12 mouse cellular contexts compared by ENCODE assay signal in the genomic region with DNA sequence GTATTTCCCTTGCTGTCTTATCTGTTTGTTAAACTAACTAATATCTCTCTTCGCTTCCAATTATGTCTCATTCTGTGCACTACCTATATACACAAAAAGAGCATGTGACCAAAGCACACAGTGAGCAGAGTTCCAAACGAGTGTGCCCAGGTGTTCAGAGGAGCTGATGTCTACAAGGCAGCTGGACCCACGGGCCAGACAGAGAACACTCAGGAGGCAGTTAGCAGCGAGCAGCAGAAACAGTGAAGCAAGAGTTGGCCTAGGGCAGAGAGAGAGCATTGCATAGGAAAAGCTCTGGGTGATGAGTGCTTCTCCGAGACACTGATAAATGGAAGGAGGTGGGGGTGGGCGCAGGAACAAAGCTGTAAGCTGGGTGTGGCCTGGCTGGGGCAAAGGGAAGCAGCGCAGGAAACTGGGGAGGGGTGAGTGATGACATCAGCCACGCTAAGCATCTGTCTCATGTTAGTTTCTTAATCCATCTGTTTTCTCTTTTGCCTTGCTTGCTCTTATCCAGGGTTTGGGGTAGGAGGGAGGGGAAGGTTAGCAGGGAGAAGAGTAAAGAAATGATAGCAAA.
A peak's percentile ranks its signal among the peaks of the same experiment; 100 is the strongest.
DNase-seq lines count a peak whose midpoint lies in the region; ATAC-seq and TF ChIP-seq lines count a peak whose summit lies in the region.
"Had no signal": no experiment of that assay in that cellular context is flagged by ENCODE, and none has a peak within 500 bp of the region (broad histone marks: within the 10 kb centered on the region; RNA-seq: fewer than 3 reads in every experiment).

No protein-coding gene starts in this region.

- no peak overlapping the region for H3K9ac ChIP-seq in heart, embryonic 13.5 days
- H3K9ac ChIP-seq in embryonic facial prominence, embryonic 14.5 days (ENCODE audit: low read depth, low read length), result no peak overlapping the region
- H3K9ac ChIP-seq: limb, embryonic 15.5 days; stomach, embryonic 15.5 days had no signal

- intact Hi-C loops in heart, postnatal 25 days (cut with DNase I), result loop anchor here (2.0 kb wide), 1 partner anchor 102 kb away; no protein-coding TSS in a partner anchor
- intact Hi-C loops in left cerebral cortex, adult 2 months (cut with DNase I), result loop anchor here (1.0 kb wide), 1 partner anchor 102 kb away; no protein-coding TSS in a partner anchor
- intact Hi-C loops in gastrocnemius, adult 2 months (cut with DNase I), result loop anchor here (2.0 to 5.0 kb wide), 2 partner anchors 102 to 153 kb away; no protein-coding TSS in a partner anchor

- 0 out of 2 replicates have a peak, but pooled peaks cover 5% of the 10 kb centered on the region for H3K36me3 ChIP-seq in heart, embryonic 13.5 days
- 0 out of 2 replicates have a peak, but pooled peaks cover 10% of the 10 kb centered on the region for H3K36me3 ChIP-seq in embryonic facial prominence, embryonic 14.5 days (ENCODE audit: control insufficient read depth, insufficient read depth, low read length)
- H3K36me3 ChIP-seq: stomach, embryonic 15.5 days had no signal

- H3K4me2 ChIP-seq in heart, embryonic 13.5 days, result peak overlapping the region; percentile 7; the same call in 1 of the 2 replicates
- no peak overlapping the region; the same call in 1 of the 2 replicates for H3K4me2 ChIP-seq in embryonic facial prominence, embryonic 14.5 days (ENCODE audit: low read depth, low read length)
- H3K4me2 ChIP-seq: limb, embryonic 15.5 days; stomach, embryonic 15.5 days had no signal

- TF ChIP-seq CTCF in left cerebral cortex, adult 2 months (IDR thresholded peaks at IDR 0.05), result no peak
- no peak for TF ChIP-seq CTCF in gastrocnemius, adult 2 months (IDR thresholded peaks at IDR 0.05)

- H3K4me1 ChIP-seq in heart, embryonic 13.5 days, result peaks cover 23% of the 10 kb centered on the region
- peaks cover 9% of the 10 kb centered on the region; the same call in 1 of the 2 replicates for H3K4me1 ChIP-seq in embryonic facial prominence, embryonic 14.5 days (ENCODE audit: control insufficient read depth, insufficient read depth, low read length)

- DNase-seq in heart, postnatal 25 days (ENCODE audit: low spot score), result no peak
- peak; percentile 13 for DNase-seq in CD4-positive, CD25-positive, alpha-beta regulatory T cell, adult 2 months (ENCODE audit: low read depth, low spot score)
- peak; percentile 65 for DNase-seq in embryonic facial prominence, embryonic 14.5 days (ENCODE audit: low spot score)
- peak; percentile 51 to 66 for DNase-seq in lung, postnatal 4 days
- no peak for DNase-seq in left cerebral cortex, adult 2 months (ENCODE audit: extremely low spot score in 1 of 2, low spot score in 2 of 2)
- no peak for DNase-seq in cerebellum, adult 11 months
- no peak for DNase-seq in gastrocnemius, adult 2 months

- peaks cover 25% of the 10 kb centered on the region; the same call in 1 of the 2 replicates for H3K27me3 ChIP-seq in heart, embryonic 13.5 days (replicated peaks)
- no peaks in the 10 kb centered on the region for H3K27me3 ChIP-seq in embryonic facial prominence, embryonic 14.5 days (replicated peaks; ENCODE audit: control insufficient read depth, insufficient read depth, low read length)
- H3K27me3 ChIP-seq: CH12.LX; limb, embryonic 15.5 days; stomach, embryonic 15.5 days had no signal

- no peak overlapping the region for H3K27ac ChIP-seq in heart, embryonic 13.5 days (replicated peaks)
- H3K27ac ChIP-seq in embryonic facial prominence, embryonic 14.5 days (replicated peaks; ENCODE audit: low read depth, low read length), result 0 out of 2 replicates have a peak overlapping the region, but pooled peaks have one; percentile 44
- no peak overlapping the region for H3K27ac ChIP-seq in left cerebral cortex, adult 2 months
- H3K27ac ChIP-seq in gastrocnemius, adult 2 months, result no peak overlapping the region
- H3K27ac ChIP-seq: hindbrain, postnatal 0 days; limb, embryonic 15.5 days; stomach, embryonic 15.5 days had no signal

- no peak for ATAC-seq in heart, embryonic 13.5 days (ENCODE audit: extremely low read depth, insufficient number of reproducible peaks, low FRiP score, low TSS enrichment)
- ATAC-seq in embryonic facial prominence, embryonic 14.5 days (ENCODE audit: low read depth), result peak; percentile 50; the same call in 1 of the 2 replicates

- H3K4me3 ChIP-seq in heart, embryonic 13.5 days, result no peak overlapping the region
- no peak overlapping the region for H3K4me3 ChIP-seq in embryonic facial prominence, embryonic 14.5 days (ENCODE audit: low read depth, low read length)
- H3K4me3 ChIP-seq in left cerebral cortex, adult 2 months, result no peak overlapping the region
- H3K4me3 ChIP-seq in gastrocnemius, adult 2 months, result no peak overlapping the region
- H3K4me3 ChIP-seq: limb, embryonic 15.5 days; stomach, embryonic 15.5 days had no signal

- H3K9me3 ChIP-seq in heart, embryonic 13.5 days, result no peaks in the 10 kb centered on the region
- H3K9me3 ChIP-seq in embryonic facial prominence, embryonic 14.5 days (ENCODE audit: control insufficient read depth, low read length), result no peaks in the 10 kb centered on the region
- H3K9me3 ChIP-seq: limb, embryonic 15.5 days; stomach, embryonic 15.5 days had no signal

- 15% methylated on average over 8 of the region's 8 CpGs for WGBS in heart, embryonic 13.5 days
- WGBS in embryonic facial prominence, embryonic 14.5 days, result 27% methylated on average over 8 of the region's 8 CpGs

Comparison
In these comparisons a context has a peak if more than half of its experiments do, and no peak if none do; other contexts are left out.
1. DNase-seq: peak in CD4-positive, CD25-positive, alpha-beta regulatory T cell, adult 2 months (single experiment), embryonic facial prominence, embryonic 14.5 days (single experiment) and lung, postnatal 4 days (2 of 2); none in heart, postnatal 25 days (single experiment), left cerebral cortex, adult 2 months (0 of 2), cerebellum, adult 11 months (single experiment) and gastrocnemius, adult 2 months (single experiment).